Mouse (Mus musculus): ENCODE data around the gene Slc35e3.

GRCm38 (mm10) chr10:117782056-117782455 lies 35.9 kb upstream of the Slc35e3 start:
- TF ChIP-seq CTCF (IDR thresholded peaks at IDR 0.05; ENCODE audit: insufficient read depth, low read length) = no peak
- no peak for TF ChIP-seq POLR2A (IDR thresholded peaks at IDR 0.05; ENCODE audit: borderline replicate concordance, extremely low read depth, low read depth, low read length)
